Mouse (Mus musculus) limb, embryonic 14.5 days (tissue): ENCODE measurements around the gene Cngb1. TPM values are rescaled to one million over a fixed set of nuclear protein-coding genes. Genes with fewer than 3 reads are reported as not detected.

ENCODE experiments used
- ATAC-seq: fragments of 200-750 bp; cut with Nextera tagmentation; 2 replicates; pipeline ENCODE4 v1.8.0; 2017; ENCODE audit warnings: low read depth, moderate number of reproducible peaks, moderate TSS enrichment; ENCODE audit not compliant: low FRiP score
- DNase-seq: peaks from one replicate; pipeline ENCODE4 v3.0.0-alpha.2; 2015; ENCODE audit warnings: low spot score
- H3K27ac ChIP-seq: fragments of 300-500 bp; sonication (generic); replicated peaks from 2 replicates; pipeline ENCODE4 v1.5.1; 2014; ENCODE audit warnings: low read depth, mild to moderate bottlenecking, low read length, moderate library complexity, mixed read lengths
- H3K27me3 ChIP-seq: fragments of 300-500 bp; sonication (generic); 2 replicates; pipeline ENCODE4 v1.6.1; 2014; ENCODE audit warnings: low read length, mixed read lengths; ENCODE audit not compliant: control insufficient read depth, insufficient read depth
- H3K36me3 ChIP-seq: fragments of 300-500 bp; sonication (generic); 2 replicates; pipeline ENCODE4 v1.6.1; 2014; ENCODE audit warnings: mild to moderate bottlenecking, low read length, moderate library complexity, mixed read lengths; ENCODE audit not compliant: control insufficient read depth, insufficient read depth
- H3K4me1 ChIP-seq: fragments of 300-500 bp; sonication (generic); 2 replicates; pipeline ENCODE4 v1.6.1; 2014; ENCODE audit warnings: antibody characterized with exemption, low read length, mixed read lengths; ENCODE audit not compliant: control insufficient read depth, insufficient read depth
- H3K4me2 ChIP-seq: fragments of 300-500 bp; sonication (generic); replicated peaks from 2 replicates; pipeline ENCODE4 v1.6.1; 2014; ENCODE audit warnings: low read depth, mild to moderate bottlenecking, low read length, moderate library complexity; ENCODE audit not compliant: severe bottlenecking
- H3K4me3 ChIP-seq: fragments of 300-500 bp; sonication (generic); replicated peaks from 2 replicates; pipeline ENCODE4 v1.5.1; 2014; ENCODE audit warnings: low read length
- H3K9ac ChIP-seq: fragments of 300-500 bp; sonication (generic); 2 replicates; pipeline ENCODE4 v1.6.1; 2014; ENCODE audit warnings: mild to moderate bottlenecking, low read depth, low read length, moderate library complexity; ENCODE audit not compliant: severe bottlenecking
- H3K9me3 ChIP-seq: fragments of 300-500 bp; sonication (generic); 2 replicates; pipeline ENCODE4 v1.6.1; 2016; ENCODE audit warnings: low read length; ENCODE audit not compliant: control insufficient read depth
- POLR2A ChIP-seq: fragments of 200-500 bp; IDR thresholded peaks from 2 replicates; pipeline ENCODE4 v1.8.0; 2012; ENCODE audit warnings: inconsistent platforms, mild to moderate bottlenecking, moderate library complexity, borderline replicate concordance; ENCODE audit not compliant: insufficient read depth, insufficient read length; ENCODE audit errors: extremely low read depth
- WGBS: fragments of 180-500 bp; shearing (Covaris S2); extraction: QIAGEN DNeasy Blood & Tissue Kit; methylation state at CpG from one replicate; pipeline ENCODE4 v1.1.7; 2014; 5-methylcytosine and 5-hydroxymethylcytosine counted together
- polyA plus RNA-seq, 2 experiments: library from polyadenylated mRNA; depleted of rRNA in 1 of 2; stranded (reverse) in 1 of 2; unstranded in 1 of 2; fragments of >200 nt; fragmentation: Nextera tagmentation in 1 of 2; extraction: Ambion mirVana in 1 of 2; gene quantifications; 2 replicates each; pipeline versions ENCODE4 v1.2.1 to v1.2.3; 2012 to 2014

Gene Cngb1
- polyA plus RNA-seq, 2 experiments = 0.52 to 0.67 TPM

GRCm38 (mm10) chr8:95202649-95203275 is 103.6 kb downstream of the Cngb1 start, which contains the start of gene Kifc3:
Gene Kifc3 (minus strand): TSS chr8:95202812.
- DNase-seq = no peak
- Histone ChIP-seq H3K27ac (no peak within 1 kb of the TSS), H3K9ac (no peak within 1 kb of the TSS), H3K27me3 (no peaks in the 10 kb centered on the region), H3K4me1 (no peaks in the 10 kb centered on the region), H3K4me3 (no peak within 1 kb of the TSS), H3K9me3 (no peaks in the 10 kb centered on the region), H3K4me2 (no peak within 1 kb of the TSS), H3K36me3 (no peaks in the 10 kb centered on the region)
- no peak for ATAC-seq
- no peak for TF ChIP-seq POLR2A
- WGBS = 56% methylated on average over 14 of the region's 14 CpGs

GRCm38 (mm10) chr8:95202056-95202570 is 104.3 kb downstream of the Cngb1 start:
- Histone ChIP-seq H3K27ac (no peak overlapping the region), H3K4me1 (no peaks in the 10 kb centered on the region), H3K4me3 (no peak overlapping the region), H3K9ac (no peak overlapping the region), H3K9me3 (no peaks in the 10 kb centered on the region), H3K36me3 (no peaks in the 10 kb centered on the region), H3K4me2 (no peak overlapping the region), H3K27me3 (no peaks in the 10 kb centered on the region)
- DNase-seq (no peak), ATAC-seq (no peak)
- 63% methylated on average over 8 of the region's 8 CpGs for WGBS
- no peak for TF ChIP-seq POLR2A

- no peak overlapping the region for H3K4me3 ChIP-seq
- no peak overlapping the region for H3K9ac ChIP-seq
- no peaks in the 10 kb centered on the region for H3K36me3 ChIP-seq
- H3K4me1 ChIP-seq = no peaks in the 10 kb centered on the region
- no peaks in the 10 kb centered on the region for H3K9me3 ChIP-seq
- 57% methylated on average over 7 of the region's 7 CpGs for WGBS
- ATAC-seq (no peak), DNase-seq (no peak)
- TF ChIP-seq POLR2A = no peak
- H3K4me2 ChIP-seq = no peak overlapping the region
- no peaks in the 10 kb centered on the region for H3K27me3 ChIP-seq
- H3K27ac ChIP-seq = no peak overlapping the region
These were observed 104.9 kb downstream of the Cngb1 start for GRCm38 (mm10) chr8:95201491-95201890.

DNA sequence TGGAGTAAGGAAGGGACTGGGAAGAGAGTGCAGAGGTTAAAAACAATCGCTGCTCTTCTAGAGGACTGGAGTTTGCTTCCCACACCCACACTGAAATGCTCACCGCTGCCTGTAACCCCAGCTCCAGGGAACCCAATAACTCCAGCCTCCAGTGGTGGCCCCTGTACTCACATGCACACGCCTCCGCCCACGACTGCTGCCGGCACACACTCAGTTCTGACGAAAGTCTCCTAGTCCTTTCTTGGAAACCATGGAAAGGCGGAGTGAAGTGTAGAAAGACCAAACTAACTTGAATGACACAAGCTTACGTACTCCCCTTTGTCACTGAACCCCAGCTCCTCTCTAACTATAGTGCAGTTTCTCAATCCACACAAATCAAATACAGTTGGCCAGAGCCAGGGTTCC is 106.4 kb downstream of the Cngb1 start:
- 63% methylated on average over 9 of the region's 9 CpGs for WGBS
- DNase-seq (no peak), ATAC-seq (no peak)
- H3K27me3 ChIP-seq = no peaks in the 10 kb centered on the region
- no peak overlapping the region for H3K9ac ChIP-seq
- H3K4me3 ChIP-seq = no peak overlapping the region
- no peak for TF ChIP-seq POLR2A
- H3K9me3 ChIP-seq = no peaks in the 10 kb centered on the region
- no peaks in the 10 kb centered on the region for H3K36me3 ChIP-seq
- H3K4me2 ChIP-seq = no peak overlapping the region
- no peak overlapping the region for H3K27ac ChIP-seq
- no peaks in the 10 kb centered on the region for H3K4me1 ChIP-seq

GRCm38 (mm10) chr8:95195728-95196127 is 110.7 kb downstream of the Cngb1 start:
- DNase-seq (no peak), ATAC-seq (no peak)
- no peak for TF ChIP-seq POLR2A
- Histone ChIP-seq H3K36me3 (no peaks in the 10 kb centered on the region), H3K4me1 (no peaks in the 10 kb centered on the region), H3K27ac (no peak overlapping the region), H3K4me2 (no peak overlapping the region), H3K9me3 (no peaks in the 10 kb centered on the region), H3K9ac (no peak overlapping the region), H3K27me3 (no peaks in the 10 kb centered on the region), H3K4me3 (no peak overlapping the region)
- 60% methylated on average over 11 of the region's 11 CpGs for WGBS
